ENCODE assay signal across 18 mouse cellular contexts in the genomic region with DNA sequence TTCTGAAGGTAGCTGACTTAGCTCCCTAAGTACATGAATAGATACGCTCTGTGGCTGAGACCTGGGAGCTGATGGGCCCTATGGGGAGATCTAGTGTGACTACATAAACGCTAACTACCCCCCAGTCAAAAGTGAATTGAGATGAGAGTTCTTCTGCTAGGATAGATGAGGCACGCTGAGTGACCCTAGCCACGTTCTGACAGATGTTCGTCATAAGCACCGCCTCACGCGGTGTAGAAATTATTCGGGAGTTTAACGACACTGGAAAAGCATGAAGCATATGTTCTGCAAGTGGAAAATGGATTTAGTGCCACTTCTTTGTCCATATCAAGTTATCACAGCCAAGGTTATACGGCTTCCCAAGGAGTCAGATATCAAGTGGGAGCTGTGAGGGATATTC.
DNase-seq lines count a peak whose midpoint lies in the region; ATAC-seq and TF ChIP-seq lines count a peak whose summit lies in the region.
"Had no signal": no experiment of that assay in that cellular context is flagged by ENCODE, and none has a peak within 500 bp of the region (broad histone marks: within the 10 kb centered on the region; RNA-seq: fewer than 3 reads in every experiment).

No protein-coding gene starts in this region.

- H3K27me3 ChIP-seq in forebrain, embryonic 15.5 days = no peaks in the 10 kb centered on the region
- H3K27me3 ChIP-seq in forebrain, embryonic 14.5 days (replicated peaks; ENCODE audit: control insufficient read depth, insufficient read depth, low read length) = no peaks in the 10 kb centered on the region
- H3K27me3 ChIP-seq in heart, embryonic 14.5 days (ENCODE audit: control insufficient read depth, insufficient read depth, low read length) = no peaks in the 10 kb centered on the region
- H3K27me3 ChIP-seq in heart, adult 2 months (ENCODE audit: control insufficient read depth, insufficient read depth, low read length) = no peaks in the 10 kb centered on the region
- H3K27me3 ChIP-seq in lung, embryonic 16.5 days (ENCODE audit: control insufficient read depth, insufficient read depth, low read depth, low read length) = no peaks in the 10 kb centered on the region
- H3K27me3 ChIP-seq in kidney, embryonic 15.5 days = no peaks in the 10 kb centered on the region
- H3K27me3 ChIP-seq: hindbrain, embryonic 13.5 days; Patski had no signal

- H3K36me3 ChIP-seq in forebrain, embryonic 15.5 days = peaks cover 24% of the 10 kb centered on the region
- peaks cover 41% of the 10 kb centered on the region for H3K36me3 ChIP-seq in forebrain, embryonic 14.5 days (ENCODE audit: control insufficient read depth, insufficient read depth, low read length)
- no peaks in the 10 kb centered on the region for H3K36me3 ChIP-seq in heart, embryonic 14.5 days (ENCODE audit: control insufficient read depth, insufficient read depth, low read length)
- no peaks in the 10 kb centered on the region for H3K36me3 ChIP-seq in heart, adult 2 months (ENCODE audit: control insufficient read depth, insufficient read depth, low read length)
- H3K36me3 ChIP-seq in lung, embryonic 16.5 days (ENCODE audit: control insufficient read depth, insufficient read depth, low read length) = 0 out of 2 replicates have a peak, but pooled peaks cover 7% of the 10 kb centered on the region
- peaks cover 12% of the 10 kb centered on the region for H3K36me3 ChIP-seq in kidney, embryonic 15.5 days

- H3K9ac ChIP-seq in forebrain, embryonic 15.5 days (replicated peaks) = no peak overlapping the region
- H3K9ac ChIP-seq in forebrain, embryonic 14.5 days (ENCODE audit: low read length) = no peak overlapping the region
- no peak overlapping the region for H3K9ac ChIP-seq in heart, embryonic 14.5 days (ENCODE audit: low read length)
- H3K9ac ChIP-seq in heart, adult 2 months (ENCODE audit: low read depth, low read length) = no peak overlapping the region
- no peak overlapping the region for H3K9ac ChIP-seq in lung, embryonic 16.5 days (ENCODE audit: low read length)
- H3K9ac ChIP-seq in kidney, embryonic 15.5 days = no peak overlapping the region
- H3K9ac ChIP-seq: hindbrain, embryonic 13.5 days had no signal

- peak overlapping the region; percentile 6; the same call in 1 of the 2 replicates for H3K27ac ChIP-seq in forebrain, embryonic 15.5 days (replicated peaks)
- no peak overlapping the region for H3K27ac ChIP-seq in forebrain, embryonic 14.5 days (ENCODE audit: low read depth, low read length)
- no peak overlapping the region; a peak in 1 of 4 replicates for H3K27ac ChIP-seq in heart, embryonic 14.5 days (replicated peaks in 1 of 2; ENCODE audit: control insufficient read depth in 1 of 2, insufficient read depth in 1 of 2, low read depth in 2 of 2, low read length in 2 of 2)
- H3K27ac ChIP-seq in heart, adult 2 months = no peak overlapping the region
- H3K27ac ChIP-seq in lung, embryonic 16.5 days (ENCODE audit: low read length) = peak overlapping the region; percentile 6; the same call in 1 of the 2 replicates
- H3K27ac ChIP-seq in kidney, embryonic 15.5 days = no peak overlapping the region
- H3K27ac ChIP-seq: hindbrain, embryonic 13.5 days; macrophage had no signal

- peaks cover 16% of the 10 kb centered on the region; the same call in 1 of the 2 replicates for H3K4me1 ChIP-seq in forebrain, embryonic 15.5 days
- no peaks in the 10 kb centered on the region for H3K4me1 ChIP-seq in forebrain, embryonic 14.5 days (ENCODE audit: control insufficient read depth, insufficient read depth, low read length)
- H3K4me1 ChIP-seq in heart, embryonic 14.5 days (ENCODE audit: control insufficient read depth in 2 of 2, insufficient read depth in 2 of 2, low read length in 2 of 2) = peaks cover 6 to 18% of the 10 kb centered on the region in 2 experiments
- peaks cover 4% of the 10 kb centered on the region for H3K4me1 ChIP-seq in heart, adult 2 months (ENCODE audit: control insufficient read depth, insufficient read depth, low read length)
- peaks cover 40% of the 10 kb centered on the region for H3K4me1 ChIP-seq in lung, embryonic 16.5 days (replicated peaks; ENCODE audit: control insufficient read depth, insufficient read depth, low read length)
- H3K4me1 ChIP-seq in kidney, embryonic 15.5 days = peaks cover 41% of the 10 kb centered on the region

- TF ChIP-seq CTCF in heart, adult 2 months (IDR thresholded peaks at IDR 0.05) = no peak

- no peak for TF ChIP-seq EP300 in heart, adult 2 months (IDR thresholded peaks at IDR 0.05; ENCODE audit: insufficient read depth, low read depth, low read length)

- no peak for TF ChIP-seq POLR2A in heart, adult 2 months (IDR thresholded peaks at IDR 0.05; ENCODE audit: insufficient read depth, low read depth, low read length)

- 87% methylated on average over 11 of the region's 11 CpGs for WGBS in forebrain, embryonic 15.5 days
- WGBS in forebrain, embryonic 14.5 days = 93% methylated on average over 11 of the region's 11 CpGs
- WGBS in heart, embryonic 14.5 days = 89% methylated on average over 11 of the region's 11 CpGs
- WGBS in heart, adult 2 months = 97% methylated on average over 11 of the region's 11 CpGs
- WGBS in lung, embryonic 16.5 days = 67% methylated on average over 11 of the region's 11 CpGs
- WGBS in kidney, embryonic 15.5 days = 73% methylated on average over 11 of the region's 11 CpGs

- no peak overlapping the region for H3K4me2 ChIP-seq in forebrain, embryonic 15.5 days (replicated peaks)
- H3K4me2 ChIP-seq in forebrain, embryonic 14.5 days (ENCODE audit: low read length) = no peak overlapping the region
- H3K4me2 ChIP-seq in heart, embryonic 14.5 days (ENCODE audit: low read length) = peak overlapping the region; percentile 51
- H3K4me2 ChIP-seq in lung, embryonic 16.5 days (ENCODE audit: low read depth, low read length) = no peak overlapping the region
- H3K4me2 ChIP-seq in kidney, embryonic 15.5 days = no peak overlapping the region
- H3K4me2 ChIP-seq: hindbrain, embryonic 13.5 days; midbrain, embryonic 11.5 days had no signal

- no peak for DNase-seq in forebrain, embryonic 14.5 days (ENCODE audit: low spot score)
- DNase-seq in heart, adult 2 months = no peak
- no peak for DNase-seq in lung, postnatal 10 days
- DNase-seq: adrenal gland, postnatal 10 days; cerebellum, adult 9-11 months; kidney, adult 8-10 months; kidney, postnatal 36 days; liver; thymus, postnatal 25 days had no signal

- no peaks in the 10 kb centered on the region for H3K79me2 ChIP-seq in heart, adult 2 months (replicated peaks; ENCODE audit: control insufficient read depth, insufficient read depth, low read length)

- no peaks in the 10 kb centered on the region for H3K9me3 ChIP-seq in forebrain, embryonic 15.5 days
- H3K9me3 ChIP-seq in forebrain, embryonic 14.5 days (replicated peaks; ENCODE audit: control insufficient read depth, low read length) = no peaks in the 10 kb centered on the region
- no peaks in the 10 kb centered on the region for H3K9me3 ChIP-seq in heart, embryonic 14.5 days (ENCODE audit: control insufficient read depth, low read length)
- no peaks in the 10 kb centered on the region for H3K9me3 ChIP-seq in lung, embryonic 16.5 days (ENCODE audit: control insufficient read depth, low read length)
- no peaks in the 10 kb centered on the region for H3K9me3 ChIP-seq in kidney, embryonic 15.5 days (replicated peaks)
- H3K9me3 ChIP-seq: hindbrain, embryonic 13.5 days had no signal

- intact Hi-C loops in heart, adult 2 months (cut with DNase I) = loop anchor here (5.0 kb wide), 1 partner anchor 97 kb away; a partner anchor contains a TSS

- ATAC-seq in forebrain, embryonic 15.5 days (replicated peaks) = no peak
- no peak for ATAC-seq in forebrain, embryonic 14.5 days
- no peak for ATAC-seq in heart, embryonic 14.5 days (ENCODE audit: insufficient number of reproducible peaks, insufficient read depth, low FRiP score, low read depth)
- ATAC-seq in lung, embryonic 16.5 days (ENCODE audit: low read depth) = no peak
- ATAC-seq in kidney, embryonic 15.5 days (replicated peaks; ENCODE audit: low FRiP score) = no peak
- ATAC-seq: CD4-positive, CD25-positive, alpha-beta regulatory T cell, adult 4 months; Patski had no signal

- H3K4me3 ChIP-seq in forebrain, embryonic 15.5 days = no peak overlapping the region
- H3K4me3 ChIP-seq in forebrain, embryonic 14.5 days (ENCODE audit: low read depth, low read length) = no peak overlapping the region
- H3K4me3 ChIP-seq in heart, embryonic 14.5 days (ENCODE audit: control insufficient read depth in 1 of 2, insufficient read depth in 1 of 2, low read depth in 1 of 2, low read length in 2 of 2) = no peak overlapping the region
- H3K4me3 ChIP-seq in heart, adult 2 months = no peak overlapping the region
- no peak overlapping the region for H3K4me3 ChIP-seq in lung, embryonic 16.5 days (ENCODE audit: low read length)
- H3K4me3 ChIP-seq in kidney, embryonic 15.5 days (replicated peaks) = no peak overlapping the region
- H3K4me3 ChIP-seq: hindbrain, embryonic 13.5 days had no signal

Comparison
In these comparisons a context has a peak if more than half of its experiments do, and no peak if none do; other contexts are left out.
1. H3K27ac ChIP-seq: peak in forebrain, embryonic 15.5 days (single experiment) and lung, embryonic 16.5 days (single experiment); none in forebrain, embryonic 14.5 days (single experiment), heart, embryonic 14.5 days (0 of 2), heart, adult 2 months (single experiment) and kidney, embryonic 15.5 days (single experiment).